Mouse (Mus musculus) liver, embryonic 14.5 days (tissue): ENCODE data around the gene Zfr2.

Source experiments
- CTCF ChIP-seq: IDR thresholded peaks from 2 replicates; pipeline ENCODE4 v1.5.1; 2016; ENCODE audit warnings: antibody characterized with exemption, low read depth, control low read depth
- EP300 ChIP-seq: IDR thresholded peaks from 2 replicates; pipeline ENCODE4 v1.6.1; 2016; ENCODE audit warnings: antibody characterized with exemption, low read depth

DNA sequence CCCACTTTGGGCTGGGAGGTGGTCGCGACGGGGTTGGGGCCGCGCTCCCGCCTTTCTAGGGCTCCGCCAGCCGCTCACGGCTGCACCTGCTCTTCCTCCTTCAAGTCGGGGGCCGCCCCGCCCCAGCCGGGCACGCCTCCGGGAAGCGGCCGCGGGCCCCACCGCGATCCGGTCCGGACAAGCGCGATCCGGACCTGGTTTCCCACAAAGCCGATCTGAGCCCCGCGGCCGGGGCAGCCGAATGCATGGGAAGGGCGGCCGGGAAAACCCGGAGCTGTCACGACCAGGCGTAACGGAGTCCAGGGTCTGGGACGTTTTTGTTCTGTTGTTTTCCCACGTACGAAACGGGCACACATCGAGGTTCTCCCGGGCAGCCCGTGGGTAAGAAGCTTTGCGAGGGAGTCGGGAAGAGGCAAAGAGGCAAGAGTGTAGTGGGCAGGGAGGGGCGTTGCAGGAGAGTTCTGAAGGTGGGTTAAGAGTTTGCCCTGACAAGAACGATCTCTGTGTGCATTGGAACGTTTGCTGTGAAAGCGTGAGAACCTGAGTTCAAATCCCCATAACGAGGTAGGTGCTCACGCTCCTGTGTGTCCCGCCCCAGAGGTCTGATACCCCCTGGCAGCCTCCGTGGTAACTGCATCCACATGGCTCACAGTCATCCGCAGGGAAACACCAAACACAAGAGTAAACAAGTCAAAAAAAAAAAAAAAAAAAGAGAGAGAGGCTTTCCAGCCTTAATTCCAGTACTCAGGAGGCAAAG is 52.9 kb downstream of the Zfr2 start:
- TF ChIP-seq CTCF, result no peak
- TF ChIP-seq EP300, result peak; percentile 40; the same call in 1 of the 2 replicates
